Mouse (Mus musculus): ENCODE results near the gene Ergic3.

The Ergic3 gene

GRCm38 (mm10) chr2:156065099-156066041 lies 57.5 kb downstream of the Ergic3 start, which contains the start of gene Spag4:
TSS of gene Spag4 (plus strand) at chr2:156065175.
- peak; percentile 85 to 95 for DNase-seq (ENCODE audit: inconsistent age in 2 of 2, low spot score in 1 of 2)

- DNase-seq (ENCODE audit: inconsistent age in 2 of 2, low spot score in 1 of 2): no peak
Measured at GRCm38 (mm10) chr2:156066126-156066525, 58.3 kb downstream of the Ergic3 start.
